Mouse (Mus musculus) olfactory bulb, adult 2 months (tissue): Measurements from ENCODE around the gene Retnlb. TPM values are rescaled to one million over a fixed set of nuclear protein-coding genes. Genes with fewer than 3 reads are reported as not detected.

Experiments
- H3K27ac ChIP-seq: fragments of 200-500 bp; 2 replicates; pipeline ENCODE4 v1.5.1; 2012; ENCODE audit warnings: low read depth, low read length; ENCODE audit not compliant: insufficient read depth
- H3K4me1 ChIP-seq: fragments of 200-500 bp; 2 replicates; pipeline ENCODE4 v1.6.1; 2012; ENCODE audit warnings: low read length; ENCODE audit not compliant: control insufficient read depth, insufficient read depth
- H3K4me3 ChIP-seq: fragments of 200-500 bp; 2 replicates; pipeline ENCODE4 v1.5.1; 2012; ENCODE audit warnings: mild to moderate bottlenecking, low read depth, low read length, moderate library complexity; ENCODE audit not compliant: insufficient read depth
- CTCF ChIP-seq: fragments of 200-500 bp; IDR thresholded peaks from 2 replicates; pipeline ENCODE4 v1.5.1; 2012; ENCODE audit warnings: low read depth, mild to moderate bottlenecking, low read length, moderate library complexity; ENCODE audit not compliant: insufficient read depth
- POLR2A ChIP-seq: fragments of 200-500 bp; IDR thresholded peaks from 2 replicates; pipeline ENCODE4 v1.6.1; 2012; ENCODE audit warnings: mild to moderate bottlenecking, low read depth, low read length, moderate library complexity; ENCODE audit not compliant: insufficient read depth
- WGBS: fragments of 180-500 bp; shearing (Covaris S2); methylation state at CpG from one replicate; pipeline ENCODE4 v1.1.7; 2018; 5-methylcytosine and 5-hydroxymethylcytosine counted together
- polyA plus RNA-seq: library from polyadenylated mRNA; stranded (reverse); fragments of >200 nt; gene quantifications from 2 replicates; pipeline ENCODE4 v1.2.4, GENCODE M21; 2012; ENCODE audit warnings: low replicate concordance; ENCODE audit not compliant: missing spikeins, insufficient read depth, insufficient read length

Gene Retnlb
- polyA plus RNA-seq = not detected in 2 replicates

DNA sequence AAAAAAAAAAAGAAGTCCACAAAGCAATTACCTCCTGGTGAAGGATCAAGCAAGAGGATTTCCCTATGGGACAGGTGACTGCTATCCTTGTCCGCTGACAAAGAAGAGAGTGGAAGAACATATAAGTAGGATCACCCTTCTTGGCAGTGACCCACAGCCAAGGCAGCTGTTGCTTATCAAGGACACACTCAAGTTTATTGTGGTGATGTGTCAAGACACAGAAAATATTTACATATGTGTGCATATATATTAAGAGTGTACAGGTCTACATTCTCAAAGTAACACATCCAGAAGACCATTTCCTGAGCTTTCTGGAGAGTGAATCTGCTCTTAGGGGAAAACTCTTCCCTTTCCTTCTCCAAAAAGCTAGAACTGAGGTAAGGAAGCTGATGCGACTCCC is at the start of gene Retnlb:
Retnlb (plus strand) TSS at position 162 of the 400 bp plus-strand sequence.
- WGBS = 96% methylated on average over 2 of the region's 2 CpGs
- H3K27ac ChIP-seq = no peak within 1 kb of the TSS
- H3K4me3 ChIP-seq = no peak within 1 kb of the TSS
- no peak for TF ChIP-seq CTCF
- no peak for TF ChIP-seq POLR2A
- no peaks in the 10 kb centered on the region for H3K4me1 ChIP-seq

DNA sequence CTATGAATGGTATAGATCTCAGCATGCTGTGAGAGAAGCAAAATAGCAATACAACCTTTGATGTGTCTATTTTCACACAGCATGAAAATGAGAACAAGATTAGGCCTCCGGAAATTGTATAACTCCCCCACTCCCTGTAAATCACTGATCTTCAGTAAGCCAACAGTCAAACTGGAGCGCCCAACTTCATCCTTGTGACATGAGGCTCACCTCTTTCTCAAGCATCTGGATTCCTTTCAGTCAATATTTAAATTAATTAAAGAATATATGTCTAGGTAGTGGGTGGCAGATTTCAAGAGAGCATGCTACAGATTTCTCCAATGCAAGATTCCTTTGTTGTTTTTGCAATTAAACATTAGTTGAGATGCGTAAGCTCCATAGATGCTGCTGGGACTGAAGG is 47.5 kb upstream of the Retnlb start:
- Histone ChIP-seq H3K4me1 (no peaks in the 10 kb centered on the region), H3K27ac (no peak overlapping the region), H3K4me3 (no peak overlapping the region)
- TF ChIP-seq CTCF (no peak), POLR2A (no peak)
- WGBS = 93% methylated on average over 3 of the region's 3 CpGs

DNA sequence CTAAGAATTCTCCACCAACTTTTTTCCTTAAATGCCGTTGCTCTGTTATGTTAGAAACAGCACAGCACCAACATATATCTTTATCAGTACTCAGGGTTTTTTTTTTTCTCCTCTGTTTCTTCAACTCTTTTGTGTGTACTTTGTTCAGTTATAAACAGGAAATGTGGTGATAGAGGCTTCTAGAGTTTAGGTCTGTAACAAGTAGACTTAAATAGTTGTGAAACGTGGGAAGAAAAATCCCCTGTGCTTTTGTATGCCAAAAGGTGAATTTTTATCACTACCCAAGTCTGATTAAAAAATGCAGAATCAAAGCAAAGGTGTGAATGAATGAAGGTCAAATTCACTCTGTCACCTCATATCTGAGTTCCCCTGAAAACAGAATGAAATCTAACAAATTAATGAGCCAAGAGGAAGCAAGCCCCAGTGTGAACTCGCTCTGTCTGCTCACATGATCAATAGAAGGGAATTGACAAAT is 44.6 kb upstream of the Retnlb start, which contains the start of gene Trat1:
Trat1 (minus strand) TSS at position 51 of the 475 bp plus-strand sequence.
- no peak within 1 kb of the TSS for H3K4me3 ChIP-seq
- WGBS = 88% methylated on average over 3 of the region's 3 CpGs
- H3K27ac ChIP-seq = no peak within 1 kb of the TSS
- no peaks in the 10 kb centered on the region for H3K4me1 ChIP-seq
- TF ChIP-seq POLR2A (no peak), CTCF (no peak)

DNA sequence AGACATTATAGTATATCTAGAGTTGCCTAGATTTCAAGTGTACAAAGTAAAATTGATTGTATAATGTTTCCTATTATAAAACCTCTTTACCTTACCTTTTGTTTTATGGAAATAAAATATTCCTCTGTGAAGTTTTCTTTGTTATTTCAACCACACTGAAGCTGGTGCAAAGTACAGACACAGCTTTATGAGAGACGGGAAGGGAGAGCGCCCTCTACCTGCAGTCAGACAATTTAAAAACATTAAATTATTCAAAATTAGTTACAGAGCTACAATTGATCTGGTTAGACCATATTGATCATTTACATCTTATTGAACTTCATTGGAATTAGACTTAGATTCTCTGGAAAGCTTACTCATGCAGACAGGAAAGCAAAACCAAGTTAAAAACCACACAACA is 39.4 kb upstream of the Retnlb start:
- TF ChIP-seq CTCF (no peak), POLR2A (no peak)
- Histone ChIP-seq H3K4me3 (no peak overlapping the region), H3K27ac (no peak overlapping the region), H3K4me1 (no peaks in the 10 kb centered on the region)
- 62% methylated on average over 2 of the region's 2 CpGs for WGBS

DNA sequence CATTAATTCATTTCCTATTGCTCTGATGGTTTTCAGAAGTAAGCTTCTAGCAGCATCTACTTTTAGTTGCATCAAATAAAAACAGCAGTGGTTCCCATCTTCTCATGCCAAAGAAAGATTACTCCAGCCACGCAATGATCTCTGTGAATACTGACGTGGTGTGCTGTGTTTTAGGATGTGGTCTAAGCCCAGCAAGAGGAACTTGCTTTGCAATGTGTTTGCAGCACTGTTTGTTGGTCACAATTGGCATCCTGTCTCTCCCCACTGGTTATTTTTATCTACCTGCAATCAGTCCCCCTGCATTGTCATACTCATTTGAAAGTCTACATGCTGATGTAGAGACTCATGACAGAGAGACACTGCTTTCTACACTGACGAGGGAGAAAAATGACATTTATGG is 30.4 kb upstream of the Retnlb start:
- Histone ChIP-seq H3K27ac (no peak overlapping the region), H3K4me1 (no peaks in the 10 kb centered on the region), H3K4me3 (no peak overlapping the region)
- 91% methylated on average over 3 of the region's 3 CpGs for WGBS
- TF ChIP-seq POLR2A (no peak), CTCF (no peak)

DNA sequence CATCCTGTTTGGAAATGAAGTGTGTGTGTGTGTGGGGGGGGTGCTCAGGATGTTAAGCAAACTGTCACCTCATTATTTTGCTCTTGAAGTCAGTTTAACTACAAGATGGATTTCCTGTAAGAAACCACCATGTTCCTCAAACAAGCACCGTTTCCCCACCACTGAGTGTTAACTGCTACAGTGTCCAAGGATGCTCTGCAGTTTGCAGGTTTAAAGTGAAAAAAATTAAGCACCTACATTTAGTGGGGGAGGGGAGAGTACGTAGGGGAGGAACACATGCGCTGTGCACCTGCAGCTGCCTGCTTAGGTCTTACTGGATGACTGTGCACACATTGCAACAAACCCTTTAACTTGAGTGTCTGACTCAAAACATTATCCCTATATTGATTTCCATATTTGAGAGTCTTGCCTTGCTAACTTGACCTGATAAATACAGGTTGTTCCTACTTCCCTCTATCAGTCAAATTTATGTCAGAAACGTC is 27.9 kb upstream of the Retnlb start:
- TF ChIP-seq POLR2A (no peak), CTCF (no peak)
- H3K4me3 ChIP-seq = no peak overlapping the region
- H3K4me1 ChIP-seq = no peaks in the 10 kb centered on the region
- WGBS = 71% methylated on average over 4 of the region's 4 CpGs
- H3K27ac ChIP-seq = no peak overlapping the region

DNA sequence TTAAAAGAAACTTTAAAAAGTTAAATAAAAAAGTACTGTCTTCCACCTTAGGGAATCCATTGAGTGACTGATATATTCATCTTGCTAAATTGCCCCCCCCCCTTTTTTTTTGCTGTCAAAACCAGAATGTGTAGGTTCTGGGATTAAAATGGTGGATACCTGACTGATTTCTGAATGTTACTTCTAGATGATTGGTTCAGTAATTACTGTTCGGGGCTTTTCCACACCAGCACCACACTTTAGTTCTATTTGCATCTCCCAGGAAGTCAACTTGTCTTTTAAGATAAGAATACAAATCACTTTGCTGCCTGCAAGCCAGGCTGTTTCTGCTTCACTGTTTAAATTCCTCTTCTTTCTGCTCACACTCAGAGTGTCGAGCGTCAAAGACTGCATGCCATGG is 18.4 kb upstream of the Retnlb start:
- Histone ChIP-seq H3K4me3 (no peak overlapping the region), H3K4me1 (no peaks in the 10 kb centered on the region), H3K27ac (no peak overlapping the region)
- TF ChIP-seq POLR2A (no peak), CTCF (no peak)
- WGBS = 61% methylated on average over 3 of the region's 3 CpGs

DNA sequence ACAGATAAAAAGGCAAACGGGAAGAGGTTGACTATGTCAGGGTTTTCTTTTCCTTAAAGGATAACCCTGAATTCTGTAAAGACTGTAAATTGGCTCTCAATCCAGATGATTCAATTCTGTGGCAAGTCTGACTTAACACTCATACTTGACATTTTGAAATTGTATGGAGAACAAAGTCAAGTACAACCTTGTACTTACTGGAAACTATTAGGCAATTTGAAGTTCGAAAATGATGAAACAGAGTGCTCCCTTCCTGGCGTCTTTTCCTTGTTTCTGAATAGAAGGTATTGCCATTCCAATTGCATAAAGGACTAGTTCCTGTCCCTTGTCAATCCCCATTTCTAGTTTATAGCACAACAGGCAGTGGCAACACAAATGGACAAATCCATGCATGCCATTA is 17.2 kb upstream of the Retnlb start:
- WGBS = 87% methylated on average over 3 of the region's 3 CpGs
- TF ChIP-seq POLR2A (no peak), CTCF (no peak)
- H3K4me1 ChIP-seq = no peaks in the 10 kb centered on the region
- no peak overlapping the region for H3K27ac ChIP-seq
- H3K4me3 ChIP-seq = no peak overlapping the region

DNA sequence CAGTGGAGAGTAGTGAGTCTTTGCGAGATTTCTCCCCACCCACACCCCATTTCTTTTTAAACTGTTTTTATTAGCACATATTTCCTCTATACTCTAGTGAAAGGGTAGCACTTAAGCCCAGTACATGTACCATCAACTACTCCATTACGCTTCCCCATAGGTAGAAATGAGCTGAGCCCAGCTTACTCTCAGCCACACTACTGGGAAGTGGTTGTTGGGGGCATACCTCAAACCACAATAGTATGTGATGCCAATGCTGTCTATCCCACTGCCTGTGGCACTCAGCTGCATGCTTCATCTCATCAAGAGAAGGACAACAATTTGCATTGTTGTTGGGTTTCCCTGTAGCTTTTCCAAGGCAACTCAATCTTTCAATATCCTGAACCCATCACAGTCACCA is 15.8 kb upstream of the Retnlb start:
- Histone ChIP-seq H3K27ac (no peak overlapping the region), H3K4me3 (no peak overlapping the region), H3K4me1 (no peaks in the 10 kb centered on the region)
- 87% methylated on average over 2 of the region's 2 CpGs for WGBS
- TF ChIP-seq CTCF (no peak), POLR2A (no peak)

DNA sequence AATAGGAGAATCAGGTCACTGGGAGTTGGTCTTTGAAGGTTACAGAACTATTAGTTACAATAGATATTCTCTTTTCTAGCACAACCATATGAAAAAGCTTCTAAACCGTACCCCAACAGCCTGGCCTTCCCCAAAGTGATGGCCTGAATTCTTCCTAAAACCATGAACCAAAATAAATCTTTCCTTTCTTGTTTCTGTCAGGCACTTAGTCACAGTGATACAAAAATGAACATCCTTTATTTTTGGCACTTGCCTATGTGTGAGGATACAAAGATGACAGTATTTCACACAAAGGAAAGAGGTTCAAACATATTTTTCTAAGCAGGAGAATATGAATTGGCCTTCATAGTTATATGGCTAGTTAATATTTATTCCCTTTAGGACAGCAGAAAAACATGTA is 11.2 kb upstream of the Retnlb start:
- Histone ChIP-seq H3K27ac (no peak overlapping the region), H3K4me3 (no peak overlapping the region), H3K4me1 (no peaks in the 10 kb centered on the region)
- TF ChIP-seq CTCF (no peak), POLR2A (no peak)
- WGBS = 81% methylated on average over 1 of the region's 1 CpGs
